In the genomic region with DNA sequence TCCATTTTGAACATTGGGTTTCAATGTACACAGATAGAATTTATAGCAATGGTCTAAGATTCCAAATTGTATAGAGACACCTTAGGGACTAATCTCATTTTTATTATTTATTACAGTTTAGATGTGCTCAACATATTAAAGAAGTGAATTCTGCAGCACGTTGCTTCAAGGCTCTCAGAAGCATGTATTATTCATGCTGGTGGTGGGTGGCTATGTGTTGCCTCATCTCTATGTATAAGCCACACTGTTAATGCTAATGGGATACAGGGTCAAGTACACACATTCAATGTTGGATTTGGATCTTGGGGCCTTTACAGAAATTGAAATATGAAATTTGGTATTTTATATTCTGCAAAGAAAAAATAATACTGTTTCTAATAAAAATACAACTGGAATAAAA, we compare ENCODE assay signal across 30 mouse cellular contexts.
A peak's percentile ranks its signal among the peaks of the same experiment; 100 is the strongest.
DNase-seq lines count a peak whose midpoint lies in the region; ATAC-seq and TF ChIP-seq lines count a peak whose summit lies in the region.
"Had no signal": no experiment of that assay in that cellular context is flagged by ENCODE, and none has a peak within 500 bp of the region (broad histone marks: within the 10 kb centered on the region; RNA-seq: fewer than 3 reads in every experiment).

No protein-coding gene starts in this region.

- H3K27me3 ChIP-seq in midbrain, embryonic 12.5 days, result no peaks in the 10 kb centered on the region
- H3K27me3 ChIP-seq in midbrain, embryonic 10.5 days (ENCODE audit: low read depth, poor library complexity, severe bottlenecking), result no peaks in the 10 kb centered on the region
- no peaks in the 10 kb centered on the region for H3K27me3 ChIP-seq in midbrain, embryonic 14.5 days (ENCODE audit: control insufficient read depth, insufficient read depth, low read length)
- H3K27me3 ChIP-seq in midbrain, embryonic 11.5 days (ENCODE audit: control insufficient read depth, insufficient read depth, low read length), result no peaks in the 10 kb centered on the region
- H3K27me3 ChIP-seq in neural tube, embryonic 14.5 days (ENCODE audit: control insufficient read depth, insufficient read depth, low read length), result no peaks in the 10 kb centered on the region
- no peaks in the 10 kb centered on the region for H3K27me3 ChIP-seq in neural tube, embryonic 15.5 days (replicated peaks)
- no peaks in the 10 kb centered on the region for H3K27me3 ChIP-seq in midbrain, postnatal 0 days (ENCODE audit: insufficient read depth, low read length)
- H3K27me3 ChIP-seq: CH12.LX; embryonic facial prominence, embryonic 13.5 days; embryonic facial prominence, embryonic 15.5 days; forebrain, embryonic 12.5 days; Patski had no signal

- WGBS in midbrain, embryonic 12.5 days, result 51% methylated on average over 1 of the region's 1 CpGs
- 76% methylated on average over 1 of the region's 1 CpGs for WGBS in midbrain, embryonic 10.5 days
- WGBS in midbrain, embryonic 14.5 days, result 16% methylated on average over 1 of the region's 1 CpGs
- WGBS in midbrain, embryonic 11.5 days, result 69% methylated on average over 1 of the region's 1 CpGs
- 36% methylated on average over 1 of the region's 1 CpGs for WGBS in neural tube, embryonic 14.5 days
- WGBS in neural tube, embryonic 15.5 days, result 53% methylated on average over 1 of the region's 1 CpGs
- WGBS in midbrain, postnatal 0 days, result 21% methylated on average over 1 of the region's 1 CpGs

- no peak for TF ChIP-seq CTCF in midbrain, postnatal 0 days (IDR thresholded peaks at IDR 0.05)

- no peak overlapping the region for H3K4me3 ChIP-seq in midbrain, embryonic 12.5 days
- no peak overlapping the region for H3K4me3 ChIP-seq in midbrain, embryonic 10.5 days
- no peak overlapping the region for H3K4me3 ChIP-seq in midbrain, embryonic 14.5 days (replicated peaks; ENCODE audit: low read depth, low read length)
- H3K4me3 ChIP-seq in midbrain, embryonic 11.5 days (ENCODE audit: low read depth, low read length), result no peak overlapping the region
- no peak overlapping the region for H3K4me3 ChIP-seq in neural tube, embryonic 14.5 days (ENCODE audit: low read depth, low read length)
- no peak overlapping the region for H3K4me3 ChIP-seq in neural tube, embryonic 15.5 days (replicated peaks)
- H3K4me3 ChIP-seq in midbrain, postnatal 0 days (ENCODE audit: low read depth, low read length), result no peak overlapping the region
- H3K4me3 ChIP-seq: embryonic facial prominence, embryonic 13.5 days; embryonic facial prominence, embryonic 15.5 days; erythroblast, embryonic 14.5 days; forebrain, embryonic 10.5 days; forebrain, embryonic 12.5 days had no signal

- no peak overlapping the region for H3K9ac ChIP-seq in midbrain, embryonic 12.5 days (replicated peaks)
- no peak overlapping the region for H3K9ac ChIP-seq in midbrain, embryonic 14.5 days (replicated peaks; ENCODE audit: low read length)
- no peak overlapping the region for H3K9ac ChIP-seq in midbrain, embryonic 11.5 days (ENCODE audit: low read length)
- H3K9ac ChIP-seq in neural tube, embryonic 14.5 days (replicated peaks; ENCODE audit: low read depth, low read length), result no peak overlapping the region
- H3K9ac ChIP-seq in neural tube, embryonic 15.5 days (replicated peaks), result no peak overlapping the region
- H3K9ac ChIP-seq in midbrain, postnatal 0 days (replicated peaks; ENCODE audit: low read length, poor library complexity, severe bottlenecking), result no peak overlapping the region
- H3K9ac ChIP-seq: embryonic facial prominence, embryonic 13.5 days; embryonic facial prominence, embryonic 15.5 days; forebrain, embryonic 12.5 days had no signal

- H3K4me1 ChIP-seq in midbrain, embryonic 12.5 days, result 0 out of 2 replicates have a peak, but pooled peaks cover 9% of the 10 kb centered on the region
- H3K4me1 ChIP-seq in midbrain, embryonic 10.5 days, result peaks cover 9% of the 10 kb centered on the region
- H3K4me1 ChIP-seq in midbrain, embryonic 14.5 days (ENCODE audit: control insufficient read depth, insufficient read depth, low read length), result peaks cover 17% of the 10 kb centered on the region
- no peaks in the 10 kb centered on the region; the same call in 1 of the 2 replicates for H3K4me1 ChIP-seq in midbrain, embryonic 11.5 days (ENCODE audit: control insufficient read depth, insufficient read depth, low read length)
- H3K4me1 ChIP-seq in neural tube, embryonic 14.5 days (ENCODE audit: control insufficient read depth, insufficient read depth, low read length), result peaks cover 3% of the 10 kb centered on the region; the same call in 1 of the 2 replicates
- peaks cover 13% of the 10 kb centered on the region for H3K4me1 ChIP-seq in neural tube, embryonic 15.5 days
- peaks cover 9% of the 10 kb centered on the region for H3K4me1 ChIP-seq in midbrain, postnatal 0 days (ENCODE audit: insufficient read depth, low read length)
- H3K4me1 ChIP-seq: embryonic facial prominence, embryonic 13.5 days; embryonic facial prominence, embryonic 15.5 days had no signal

- ATAC-seq in midbrain, embryonic 12.5 days (ENCODE audit: low FRiP score, low read depth), result 0 out of 2 replicates have a peak, but pooled peaks have one; percentile 67
- no peak for ATAC-seq in midbrain, embryonic 14.5 days (ENCODE audit: low FRiP score, low TSS enrichment)
- ATAC-seq in midbrain, embryonic 11.5 days (ENCODE audit: low FRiP score), result no peak
- 0 out of 2 replicates have a peak, but pooled peaks have one; percentile 63 for ATAC-seq in neural tube, embryonic 14.5 days (ENCODE audit: low read depth)
- ATAC-seq in neural tube, embryonic 15.5 days (ENCODE audit: low FRiP score), result no peak
- ATAC-seq in midbrain, postnatal 0 days (ENCODE audit: low FRiP score), result peak; percentile 63; the same call in 1 of the 2 replicates
- ATAC-seq: activated CD4-positive, CD25-positive, alpha-beta regulatory T cell, adult 4 months; CD4-positive, CD25-positive, alpha-beta regulatory T cell, adult 4 months; forebrain, embryonic 14.5 days; forebrain, embryonic 16.5 days; Patski had no signal

- no peaks in the 10 kb centered on the region for H3K9me3 ChIP-seq in midbrain, embryonic 12.5 days
- no peaks in the 10 kb centered on the region for H3K9me3 ChIP-seq in midbrain, embryonic 10.5 days (replicated peaks)
- no peaks in the 10 kb centered on the region for H3K9me3 ChIP-seq in midbrain, embryonic 14.5 days (ENCODE audit: control insufficient read depth, low read length)
- H3K9me3 ChIP-seq in midbrain, embryonic 11.5 days (ENCODE audit: control insufficient read depth, low read length), result no peaks in the 10 kb centered on the region
- H3K9me3 ChIP-seq in neural tube, embryonic 14.5 days (ENCODE audit: control insufficient read depth, low read length), result no peaks in the 10 kb centered on the region
- no peaks in the 10 kb centered on the region for H3K9me3 ChIP-seq in neural tube, embryonic 15.5 days (replicated peaks)
- H3K9me3 ChIP-seq in midbrain, postnatal 0 days (ENCODE audit: low read length), result no peaks in the 10 kb centered on the region
- H3K9me3 ChIP-seq: embryonic facial prominence, embryonic 13.5 days; embryonic facial prominence, embryonic 15.5 days; forebrain, embryonic 10.5 days; forebrain, embryonic 12.5 days; G1E had no signal

- DNase-seq in midbrain, embryonic 10.5 days (ENCODE audit: low spot score), result no peak
- DNase-seq in midbrain, embryonic 14.5 days, result peak; percentile 65
- no peak for DNase-seq in midbrain, embryonic 11.5 days (ENCODE audit: low spot score, missing footprints)
- no peak for DNase-seq in midbrain, postnatal 0 days (ENCODE audit: low spot score)
- DNase-seq in adrenal gland, adult (ENCODE audit: inconsistent age in 2 of 2, low spot score in 1 of 2), result no peak
- DNase-seq: adrenal gland, adult 2 months; adrenal gland, postnatal 10 days; adrenal gland, postnatal 25 days; B cell, adult 2 months; cerebellum, adult 11-12 months; cerebellum, adult 8-10 months; cerebellum, adult 9-11 months; cerebellum, postnatal 14 days; cerebellum, postnatal 36 days; embryo, embryonic 11 days had no signal

- no peak overlapping the region for H3K27ac ChIP-seq in midbrain, embryonic 12.5 days (replicated peaks)
- H3K27ac ChIP-seq in midbrain, embryonic 10.5 days (replicated peaks), result no peak overlapping the region
- H3K27ac ChIP-seq in midbrain, embryonic 14.5 days (replicated peaks; ENCODE audit: low read depth, low read length), result no peak overlapping the region
- H3K27ac ChIP-seq in midbrain, embryonic 11.5 days (ENCODE audit: low read depth, low read length), result no peak overlapping the region
- no peak overlapping the region for H3K27ac ChIP-seq in neural tube, embryonic 14.5 days (ENCODE audit: low read depth, low read length)
- no peak overlapping the region for H3K27ac ChIP-seq in neural tube, embryonic 15.5 days (replicated peaks)
- H3K27ac ChIP-seq in midbrain, postnatal 0 days (ENCODE audit: low read depth, low read length), result no peak overlapping the region
- H3K27ac ChIP-seq: embryonic facial prominence, embryonic 13.5 days; embryonic facial prominence, embryonic 15.5 days; forebrain, embryonic 10.5 days; forebrain, embryonic 12.5 days had no signal

- no peaks in the 10 kb centered on the region for H3K36me3 ChIP-seq in midbrain, embryonic 12.5 days
- no peaks in the 10 kb centered on the region for H3K36me3 ChIP-seq in midbrain, embryonic 10.5 days
- no peaks in the 10 kb centered on the region for H3K36me3 ChIP-seq in midbrain, embryonic 14.5 days (ENCODE audit: control insufficient read depth, insufficient read depth, low read length)
- H3K36me3 ChIP-seq in midbrain, embryonic 11.5 days (ENCODE audit: control insufficient read depth, insufficient read depth, low read length), result no peaks in the 10 kb centered on the region
- no peaks in the 10 kb centered on the region for H3K36me3 ChIP-seq in neural tube, embryonic 14.5 days (ENCODE audit: control insufficient read depth, insufficient read depth, low read length)
- H3K36me3 ChIP-seq in neural tube, embryonic 15.5 days, result no peaks in the 10 kb centered on the region
- H3K36me3 ChIP-seq in midbrain, postnatal 0 days (ENCODE audit: insufficient read depth, low read length), result no peaks in the 10 kb centered on the region
- H3K36me3 ChIP-seq: embryonic facial prominence, embryonic 13.5 days; embryonic facial prominence, embryonic 15.5 days; forebrain, embryonic 10.5 days; forebrain, embryonic 12.5 days; G1E had no signal

- no peak overlapping the region for H3K4me2 ChIP-seq in midbrain, embryonic 12.5 days (replicated peaks)
- H3K4me2 ChIP-seq in midbrain, embryonic 14.5 days (ENCODE audit: low read length), result no peak overlapping the region
- no peak overlapping the region for H3K4me2 ChIP-seq in midbrain, embryonic 11.5 days
- no peak overlapping the region for H3K4me2 ChIP-seq in neural tube, embryonic 14.5 days (ENCODE audit: low read depth, low read length)
- no peak overlapping the region for H3K4me2 ChIP-seq in neural tube, embryonic 15.5 days
- no peak overlapping the region for H3K4me2 ChIP-seq in midbrain, postnatal 0 days (ENCODE audit: low read depth, low read length, poor library complexity, severe bottlenecking)
- H3K4me2 ChIP-seq: embryonic facial prominence, embryonic 13.5 days; embryonic facial prominence, embryonic 15.5 days; forebrain, embryonic 12.5 days had no signal

Comparison
In these comparisons a context has a peak if more than half of its experiments do, and no peak if none do; other contexts are left out.
1. ATAC-seq: peak in midbrain, embryonic 12.5 days (single experiment), neural tube, embryonic 14.5 days (single experiment) and midbrain, postnatal 0 days (single experiment); none in midbrain, embryonic 14.5 days (single experiment), midbrain, embryonic 11.5 days (single experiment) and neural tube, embryonic 15.5 days (single experiment).